Mouse (Mus musculus): ENCODE data around the gene Eid1. TPM values are rescaled to one million over a fixed set of nuclear protein-coding genes. Genes with fewer than 3 reads are reported as not detected.

Eid1 gene
- total RNA-seq, 2 experiments from 2014 or later, result 18.2 to 33.6 TPM

DNA sequence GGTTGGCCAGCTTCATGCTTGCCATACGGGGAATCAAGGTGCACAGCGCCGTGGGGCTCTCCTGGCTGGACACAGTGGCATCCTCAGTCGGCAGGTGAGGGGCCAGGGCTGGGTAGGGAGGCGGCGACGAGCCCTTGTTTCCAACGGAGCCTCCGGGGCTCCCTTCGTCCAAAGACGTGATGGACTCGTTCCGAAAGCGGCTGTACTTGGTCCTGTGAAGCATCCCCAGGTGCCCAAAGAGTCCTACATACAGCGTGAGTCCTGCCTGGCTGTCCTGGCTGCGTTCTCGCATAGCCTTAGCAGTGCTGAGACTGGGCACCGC lies 50.2 kb downstream of the Eid1 start:
- Histone ChIP-seq H3K4me3 (peak overlapping the region; percentile 73), H3K27ac (peak overlapping the region; percentile 43; the same call in 1 of the 2 replicates)
- no peak for TF ChIP-seq CTCF (IDR thresholded peaks at IDR 0.05)
- no peak for DNase-seq
- intact Hi-C loops (cut with DNase I), result loop anchor here (10.0 kb wide), 1 partner anchor 458 kb away; no protein-coding TSS in a partner anchor

DNA sequence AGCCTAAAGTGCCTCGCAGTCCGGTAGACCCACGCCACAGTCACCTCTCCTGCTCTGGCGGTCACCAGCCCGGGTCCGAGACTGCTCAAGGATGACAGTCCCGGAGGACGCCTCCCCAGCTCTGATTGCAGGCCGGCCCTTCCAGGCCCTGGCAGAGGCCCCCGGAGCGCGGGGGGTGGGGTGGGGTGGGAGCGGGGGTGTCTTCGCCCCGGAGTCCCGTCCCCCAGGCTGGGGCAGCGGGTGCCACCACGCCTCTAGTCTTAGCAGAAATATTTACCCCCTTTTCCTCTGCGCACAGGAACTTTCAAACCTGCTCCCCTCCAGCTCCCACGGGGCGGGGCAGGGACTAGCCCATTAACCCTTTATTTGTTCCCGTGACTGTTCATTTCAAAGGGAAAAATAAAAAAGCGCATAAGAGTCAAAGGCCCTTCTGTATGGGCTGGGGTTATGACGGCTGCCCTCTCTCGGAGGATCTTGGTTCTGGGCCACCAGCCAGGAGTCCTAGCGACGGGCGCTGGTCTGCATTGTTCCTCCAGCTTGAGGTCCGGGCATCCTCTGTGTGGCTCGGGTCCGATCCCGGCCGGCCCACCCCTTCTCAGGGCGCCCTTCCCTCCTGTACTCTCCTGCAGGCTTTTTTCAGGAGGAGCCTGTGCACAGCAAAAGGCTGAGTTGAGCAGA lies 50.7 kb downstream of the Eid1 start:
- Histone ChIP-seq H3K4me3 (peak overlapping the region; percentile 73), H3K27ac (peak overlapping the region; percentile 54)
- DNase-seq, result peak; percentile 71

DNA sequence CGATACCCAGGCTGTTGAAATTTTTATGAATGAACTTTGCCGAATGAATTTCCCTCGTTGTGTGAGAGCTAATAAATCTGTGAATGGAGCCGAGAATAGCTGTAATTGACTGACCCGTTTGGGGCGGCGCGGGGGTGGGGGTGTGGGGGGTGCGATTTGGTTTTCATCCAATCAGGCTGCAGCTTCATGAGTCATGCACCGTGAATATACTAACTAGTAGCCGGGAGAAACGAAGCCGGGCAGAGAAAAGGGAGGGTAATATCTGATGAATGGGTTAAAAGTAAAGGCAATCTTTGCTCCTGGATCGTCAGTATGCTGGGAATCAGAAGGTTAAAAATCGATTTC lies 51.2 kb downstream of the Eid1 start, which contains the start of gene Shc4:
Shc4 (minus strand) TSS at position 63 of the 345 bp plus-strand sequence.
- TF ChIP-seq CTCF (IDR thresholded peaks at IDR 0.05), result no peak
- intact Hi-C loops (cut with DNase I), result loop anchor here (10.0 kb wide), 1 partner anchor 459 kb away; no protein-coding TSS in a partner anchor
- DNase-seq, result peak; percentile 38

More for the DNA sequence above, 50.7 kb downstream of the Eid1 start:
- TF ChIP-seq CTCF (IDR thresholded peaks at IDR 0.05), result peak; percentile 38; the same call in 1 of the 2 replicates
- intact Hi-C loops (cut with DNase I), result loop anchor here (10.0 kb wide), 1 partner anchor 459 kb away; no protein-coding TSS in a partner anchor

More for the DNA sequence above, 51.2 kb downstream of the Eid1 start, which contains the start of gene Shc4:
- Histone ChIP-seq H3K27ac (peak within 1 kb of the TSS; percentile 54), H3K4me3 (peak within 1 kb of the TSS; percentile 73)

Other genes with a start within 250 kb of the Eid1 start
- under 1 TPM in 1 of 2 experiments, not detected in 1; 0.08 TPM for gene Gm9913, start 168.0 kb upstream of the Eid1 start, total RNA-seq (2021)
- 10 to 100 TPM; 33.1 to 55.3 TPM for gene Fbn1, start 165.1 kb upstream of the Eid1 start, total RNA-seq (2021)
- 1 to 10 TPM; 1.2 to 1.4 TPM for gene Cep152, start 48.0 kb upstream of the Eid1 start, total RNA-seq (2021)
- gene Shc4, start 51.1 kb downstream of the Eid1 start, total RNA-seq (2021), result under 1 TPM; 0.33 to 0.75 TPM
- 10 to 100 TPM; 16.3 to 18.2 TPM for gene Secisbp2l, start 109.8 kb downstream of the Eid1 start, total RNA-seq (2021)
- 1 to 10 TPM; 2.8 to 4.2 TPM for gene Galk2, start 186.0 kb downstream of the Eid1 start, total RNA-seq (2021)
- gene Cops2, start 186.0 kb downstream of the Eid1 start, total RNA-seq (2021), result 100 to 1,000 TPM; 109 to 116 TPM

All from gastrocnemius, adult 2 months (tissue).